Mouse (Mus musculus) hindbrain, embryonic 10.5 days (tissue): Measurements from ENCODE around the gene Tk1. TPM values are rescaled to one million over a fixed set of nuclear protein-coding genes. Genes with fewer than 3 reads are reported as not detected.

Experiments used
- DNase-seq: peaks from one replicate; pipeline ENCODE4 v3.0.0-alpha.2; 2017; ENCODE audit warnings: low spot score
- H3K27ac ChIP-seq: fragments of 300-500 bp; sonication (generic); 2 replicates; pipeline ENCODE4 v1.5.1; 2016; ENCODE audit warnings: mild to moderate bottlenecking, moderate library complexity
- H3K27me3 ChIP-seq: fragments of 300-500 bp; sonication (generic); 2 replicates; pipeline ENCODE4 v1.6.1; 2016; ENCODE audit warnings: mild to moderate bottlenecking; ENCODE audit not compliant: poor library complexity, insufficient read depth, severe bottlenecking
- H3K36me3 ChIP-seq: fragments of 300-500 bp; sonication (generic); 2 replicates; pipeline ENCODE4 v1.6.1; 2016; ENCODE audit warnings: mild to moderate bottlenecking, moderate library complexity
- H3K4me1 ChIP-seq: fragments of 300-500 bp; sonication (generic); replicated peaks from 2 replicates; pipeline ENCODE4 v1.6.1; 2016; ENCODE audit warnings: mild to moderate bottlenecking
- H3K4me3 ChIP-seq: fragments of 300-500 bp; sonication (generic); 2 replicates; pipeline ENCODE4 v1.5.1; 2016; ENCODE audit warnings: mild to moderate bottlenecking, moderate library complexity
- H3K9me3 ChIP-seq: fragments of 300-500 bp; sonication (generic); 2 replicates; pipeline ENCODE4 v1.6.1; 2016; ENCODE audit warnings: mild to moderate bottlenecking, moderate library complexity
- WGBS: fragments of 180-500 bp; shearing (Covaris S2); methylation state at CpG from one replicate; pipeline ENCODE4 v1.1.7; 2016; 5-methylcytosine and 5-hydroxymethylcytosine counted together
- polyA plus RNA-seq: library from polyadenylated mRNA; unstranded; fragments of >200 nt; fragmentation: Nextera tagmentation; extraction: Ambion mirVana; gene quantifications from 2 replicates; pipeline ENCODE4 v1.2.1, GENCODE M21; 2016

The Tk1 gene
- polyA plus RNA-seq, 1 experiment from 2014 or later = 106 TPM

DNA sequence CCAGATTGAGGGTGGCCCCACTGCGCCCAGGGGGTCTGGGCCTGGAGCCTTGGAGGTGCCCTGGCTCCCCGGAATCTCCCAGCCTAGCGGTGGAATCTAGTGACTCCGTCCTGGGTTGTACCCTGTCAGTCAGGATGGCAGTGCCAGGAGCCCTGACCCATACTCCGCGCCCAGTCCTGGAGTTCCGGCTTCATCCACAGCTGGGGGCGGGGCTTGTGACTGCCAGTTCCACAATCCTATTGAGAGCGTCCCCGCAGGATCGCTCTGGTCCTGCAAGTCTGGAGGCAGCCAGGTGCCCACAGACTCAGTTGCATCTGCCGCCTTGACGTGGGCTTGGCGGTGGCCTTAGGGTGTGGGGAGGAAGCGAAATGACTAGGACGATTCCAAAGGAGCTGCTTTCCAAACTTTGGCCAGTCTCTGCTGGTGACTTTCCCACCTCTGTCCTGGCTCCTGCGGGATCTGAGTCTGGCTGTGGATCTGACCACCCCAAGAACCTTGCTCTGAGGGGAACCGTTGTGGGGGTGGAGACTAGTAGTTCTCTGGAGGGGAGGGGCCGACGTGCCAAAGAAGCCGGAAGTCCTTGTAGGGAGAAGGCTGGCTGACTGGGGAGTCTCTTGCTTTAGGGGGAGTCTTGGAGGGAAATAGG is 15.4 kb downstream of the Tk1 start:
- peak overlapping the region; percentile 90 for H3K4me3 ChIP-seq
- under 1% methylated on average over 21 of the region's 21 CpGs for WGBS
- H3K36me3 ChIP-seq = peaks cover 41% of the 10 kb centered on the region
- DNase-seq = peak; percentile 80
- H3K27ac ChIP-seq = peak overlapping the region; percentile 84
- H3K4me1 ChIP-seq = peaks cover 28% of the 10 kb centered on the region
- no peaks in the 10 kb centered on the region for H3K27me3 ChIP-seq
- H3K9me3 ChIP-seq = no peaks in the 10 kb centered on the region

DNA sequence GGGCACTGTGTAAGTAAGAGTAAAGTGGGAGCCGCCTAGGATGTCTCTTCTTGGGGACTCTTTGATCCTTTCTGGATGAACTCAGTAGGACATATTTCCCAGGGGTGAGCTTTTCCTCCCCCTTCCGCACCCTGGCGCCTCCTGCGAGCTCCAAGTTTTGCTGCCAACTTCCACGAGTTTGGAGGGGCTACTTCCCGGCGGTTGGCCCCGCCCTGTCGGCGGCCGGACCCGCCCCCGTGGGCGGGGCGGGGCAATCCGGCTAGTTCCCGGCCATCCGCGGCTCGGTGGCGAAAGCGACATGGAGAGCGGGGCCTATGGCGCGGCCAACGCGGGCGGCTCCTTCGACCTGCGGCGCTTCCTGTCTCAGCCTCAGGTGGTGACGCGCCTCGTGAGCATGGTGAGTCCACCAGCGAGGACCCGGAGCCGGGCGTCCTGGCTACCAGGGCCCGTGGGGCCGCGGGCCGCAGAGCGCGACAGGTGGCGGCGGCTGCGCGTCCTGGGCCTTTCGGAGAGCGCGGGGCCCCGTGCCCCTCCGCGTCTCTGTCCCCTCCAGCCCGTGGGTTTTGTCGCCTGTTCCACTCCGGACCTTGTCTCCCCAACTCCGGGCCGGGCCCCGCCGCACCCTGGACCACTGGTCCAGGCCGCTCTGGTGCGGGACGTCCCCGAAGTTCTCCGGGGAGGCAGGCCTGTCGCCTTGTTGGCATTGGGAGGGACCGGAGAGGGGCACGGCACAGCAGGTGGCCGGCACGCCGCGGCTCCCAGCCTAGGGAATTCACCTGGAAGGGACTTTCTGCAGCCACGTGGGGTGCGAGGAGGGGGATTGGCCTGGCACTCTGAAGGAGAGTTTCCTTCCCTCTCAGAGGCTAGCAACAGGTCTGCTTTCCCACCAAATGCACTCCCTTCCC is 16.2 kb downstream of the Tk1 start, which contains the start of the genes Gm20708 and Syngr2:
Gene Gm20708, plus strand, starts transcription at position 262 of the 905 bp plus-strand sequence.
Gene Syngr2, plus strand, starts transcription at position 262 of the 905 bp plus-strand sequence.
- under 1% methylated on average over 75 of the region's 75 CpGs for WGBS
- peak within 1 kb of the TSS; percentile 90 for H3K4me3 ChIP-seq
- DNase-seq = peak; percentile 84
- no peaks in the 10 kb centered on the region for H3K9me3 ChIP-seq
- H3K36me3 ChIP-seq = peaks cover 33% of the 10 kb centered on the region
- H3K4me1 ChIP-seq = peaks cover 28% of the 10 kb centered on the region
- H3K27ac ChIP-seq = peak within 1 kb of the TSS; percentile 84
- H3K27me3 ChIP-seq = no peaks in the 10 kb centered on the region

DNA sequence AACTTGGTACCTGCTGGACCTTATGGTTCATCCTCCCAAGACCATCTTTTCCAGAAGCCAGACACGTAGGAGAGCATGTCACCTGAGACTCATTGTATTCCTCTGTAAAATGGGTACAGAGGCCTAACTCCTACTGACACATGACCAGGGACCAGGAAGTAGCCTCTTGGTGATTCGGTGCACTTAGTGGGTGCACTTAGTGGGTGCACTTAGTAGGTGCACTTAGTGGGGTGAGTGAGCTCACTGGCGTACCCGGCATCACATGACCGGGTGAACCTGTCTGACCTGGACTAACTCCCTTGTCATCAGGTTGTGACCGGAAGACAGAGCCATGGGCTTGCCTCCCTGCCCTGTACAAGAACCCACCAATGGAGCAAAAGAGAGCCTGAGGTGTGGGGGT is 19.1 kb downstream of the Tk1 start:
- 91% methylated on average over 6 of the region's 6 CpGs for WGBS
- no peak for DNase-seq
- no peak overlapping the region for H3K27ac ChIP-seq
- H3K36me3 ChIP-seq = peaks cover 4% of the 10 kb centered on the region
- no peaks in the 10 kb centered on the region for H3K27me3 ChIP-seq
- peaks cover 28% of the 10 kb centered on the region for H3K4me1 ChIP-seq
- H3K4me3 ChIP-seq = no peak overlapping the region
- H3K9me3 ChIP-seq = no peaks in the 10 kb centered on the region

DNA sequence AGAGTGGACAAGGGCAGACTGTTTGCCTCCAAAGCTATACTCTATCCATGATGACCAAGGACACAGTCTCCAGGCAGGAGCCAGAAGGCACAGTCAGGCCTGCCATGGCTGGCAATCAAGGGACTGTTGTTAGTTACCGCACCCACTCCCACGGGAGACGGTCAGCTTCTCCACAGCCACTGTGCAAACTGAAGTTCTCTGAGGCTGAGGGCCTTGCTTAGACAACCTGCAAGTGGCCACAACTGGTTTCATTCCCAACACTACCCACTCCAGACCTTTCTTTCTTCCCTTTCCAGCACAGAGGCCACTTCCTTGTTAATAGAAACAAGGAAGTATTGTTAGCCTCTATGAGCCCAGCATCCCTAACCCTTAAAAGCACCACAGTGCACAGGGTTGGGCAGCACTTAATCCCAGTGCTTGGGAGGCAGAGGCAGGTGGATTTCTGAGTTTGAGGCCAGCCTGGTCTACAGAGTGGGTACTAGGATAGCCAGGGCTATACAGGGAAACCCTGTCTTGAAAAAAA is 22.7 kb downstream of the Tk1 start:
- H3K27ac ChIP-seq = no peak overlapping the region
- H3K4me1 ChIP-seq = peaks cover 5% of the 10 kb centered on the region
- H3K9me3 ChIP-seq = no peaks in the 10 kb centered on the region
- WGBS = 92% methylated on average over 3 of the region's 3 CpGs
- no peak for DNase-seq
- no peaks in the 10 kb centered on the region for H3K27me3 ChIP-seq
- H3K4me3 ChIP-seq = no peak overlapping the region
- H3K36me3 ChIP-seq = no peaks in the 10 kb centered on the region

DNA sequence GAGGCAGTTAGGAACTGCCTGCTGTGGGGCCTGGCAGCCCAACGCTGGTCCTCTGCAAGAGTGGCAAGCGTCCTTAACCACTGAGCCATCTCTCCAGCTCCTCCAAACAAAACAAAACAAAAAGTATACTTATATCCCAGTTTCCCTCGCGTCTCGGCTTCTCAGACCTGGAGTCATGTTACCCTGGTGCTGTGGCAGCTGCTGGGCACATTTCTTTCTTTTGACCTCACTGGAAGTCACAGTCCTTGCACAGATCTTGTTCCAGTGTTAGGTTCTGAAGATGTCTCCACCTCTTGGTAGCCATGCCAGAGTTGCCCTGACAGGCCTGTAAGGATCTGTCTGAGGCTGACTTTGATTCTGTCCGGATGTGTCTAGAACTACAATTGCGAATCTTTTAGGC is 24.2 kb downstream of the Tk1 start:
- Histone ChIP-seq H3K9me3 (no peaks in the 10 kb centered on the region), H3K36me3 (no peaks in the 10 kb centered on the region), H3K27ac (no peak overlapping the region), H3K4me1 (peaks cover 14% of the 10 kb centered on the region), H3K4me3 (no peak overlapping the region), H3K27me3 (no peaks in the 10 kb centered on the region)
- 75% methylated on average over 7 of the region's 7 CpGs for WGBS
- no peak for DNase-seq

DNA sequence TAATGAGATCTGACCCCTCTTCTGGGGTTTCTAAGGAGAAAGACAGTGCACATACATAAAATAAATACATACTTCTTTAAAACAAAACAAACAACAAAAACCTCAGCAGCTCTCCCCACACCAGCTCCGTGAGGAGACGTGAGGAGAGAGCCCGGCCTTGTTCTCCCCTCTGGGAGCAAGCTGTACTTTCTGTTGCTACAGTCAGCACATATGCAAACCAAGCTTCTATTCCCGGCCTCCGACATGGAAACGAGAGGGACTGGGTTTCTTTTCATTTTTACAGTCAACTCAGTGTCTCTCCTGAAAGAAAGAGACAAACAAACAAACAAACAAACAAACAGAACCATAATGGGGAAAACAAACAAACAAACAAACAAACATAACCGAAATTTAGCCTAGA is 25.9 kb downstream of the Tk1 start:
- H3K27ac ChIP-seq = no peak overlapping the region
- no peak for DNase-seq
- 85% methylated on average over 7 of the region's 7 CpGs for WGBS

DNA sequence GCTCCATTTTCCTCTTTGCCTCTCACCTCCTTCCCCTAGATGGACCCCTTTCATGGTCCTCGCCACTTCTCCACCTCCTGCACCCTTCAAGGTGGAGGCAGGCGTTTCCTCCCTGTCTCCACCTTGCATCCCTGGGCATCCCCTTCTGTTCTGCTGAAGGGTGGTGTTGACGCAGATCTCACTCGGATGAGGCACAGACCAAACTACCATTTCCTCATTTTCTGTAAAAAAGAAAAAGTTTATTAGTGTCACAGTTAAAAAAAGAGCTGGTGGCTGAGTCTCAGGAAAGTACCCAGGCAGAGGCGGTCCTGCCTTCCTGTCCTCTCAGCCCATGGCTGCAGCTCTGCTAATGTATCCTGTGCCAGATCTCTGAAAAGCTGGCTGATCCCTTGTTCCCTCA is 26.7 kb downstream of the Tk1 start:
- Histone ChIP-seq H3K4me1 (peaks cover 18% of the 10 kb centered on the region), H3K4me3 (peak overlapping the region; percentile 1; the same call in 1 of the 2 replicates)
- WGBS = 80% methylated on average over 5 of the region's 5 CpGs

More for the DNA sequence above, 25.9 kb downstream of the Tk1 start:
- Histone ChIP-seq H3K27me3 (no peaks in the 10 kb centered on the region), H3K4me1 (peaks cover 18% of the 10 kb centered on the region), H3K4me3 (no peak overlapping the region), H3K36me3 (no peaks in the 10 kb centered on the region), H3K9me3 (no peaks in the 10 kb centered on the region)

DNA sequence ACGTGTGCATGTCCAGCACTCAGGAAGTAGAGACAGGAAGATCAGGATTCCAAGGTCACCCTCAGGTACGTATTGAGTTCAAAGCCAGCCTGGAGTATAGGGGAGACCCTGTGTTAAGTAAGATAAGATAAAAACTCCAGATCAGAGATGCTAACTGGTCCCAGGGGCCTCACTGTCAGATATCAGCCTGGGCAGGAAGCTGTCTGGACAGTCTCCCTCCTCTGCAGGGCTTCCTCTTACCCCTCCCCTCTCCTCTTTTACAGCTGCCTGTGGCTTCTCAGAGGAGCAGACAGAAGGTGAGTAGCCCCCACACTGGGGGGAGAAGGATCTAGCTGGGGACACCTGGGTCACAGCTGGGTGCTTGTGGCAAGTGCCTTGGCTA is 27.7 kb downstream of the Tk1 start:
- 48% methylated on average over 2 of the region's 2 CpGs for WGBS
- Histone ChIP-seq H3K4me1 (peaks cover 21% of the 10 kb centered on the region), H3K4me3 (0 out of 2 replicates have a peak overlapping the region, but pooled peaks have one; percentile 5), H3K36me3 (no peaks in the 10 kb centered on the region), H3K27ac (peak overlapping the region; percentile 0; the same call in 1 of the 2 replicates), H3K27me3 (peaks cover 6% of the 10 kb centered on the region), H3K9me3 (no peaks in the 10 kb centered on the region)
- DNase-seq = no peak

More for the DNA sequence above, 26.7 kb downstream of the Tk1 start:
- no peaks in the 10 kb centered on the region for H3K27me3 ChIP-seq
- H3K27ac ChIP-seq = no peak overlapping the region
- H3K36me3 ChIP-seq = no peaks in the 10 kb centered on the region
- DNase-seq = no peak
- no peaks in the 10 kb centered on the region for H3K9me3 ChIP-seq

DNA sequence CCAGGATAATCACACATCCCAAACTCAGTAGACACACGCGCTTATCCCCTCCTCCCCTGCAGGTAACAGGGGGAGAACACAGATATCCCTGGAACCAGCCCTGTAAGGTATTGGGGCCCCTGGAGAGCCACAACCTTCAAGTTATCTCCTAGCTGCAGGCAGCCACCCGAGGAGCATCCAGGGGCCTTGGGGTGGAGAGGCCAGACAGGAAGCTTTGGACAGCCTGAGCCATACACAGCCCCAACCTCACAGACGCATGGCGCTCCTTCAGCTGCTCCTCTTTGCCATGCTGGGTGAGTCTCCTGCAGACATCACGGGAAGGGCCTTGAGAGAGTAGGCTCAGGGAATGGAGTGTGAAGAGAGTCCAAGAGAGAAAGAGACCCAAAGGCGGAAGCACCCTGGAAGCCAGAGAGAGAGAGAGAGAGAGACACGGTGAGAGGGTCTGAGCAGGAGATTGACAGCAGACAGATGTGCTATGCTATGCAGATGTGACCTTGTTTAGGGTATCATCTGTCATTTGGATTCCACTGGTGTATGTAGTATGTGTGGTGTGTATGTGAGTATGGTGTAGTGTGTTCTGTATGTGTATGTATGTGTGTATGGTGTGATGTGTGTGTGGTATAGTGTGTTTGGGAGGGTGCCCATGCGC is 28.3 kb downstream of the Tk1 start, which contains the start of gene 6030468B19Rik:
Gene 6030468B19Rik, plus strand, starts transcription at position 150 of the 649 bp plus-strand sequence.
- Histone ChIP-seq H3K4me1 (peaks cover 22% of the 10 kb centered on the region), H3K4me3 (0 out of 2 replicates have a peak within 1 kb of the TSS, but pooled peaks have one; percentile 5), H3K27ac (peak within 1 kb of the TSS; percentile 19), H3K36me3 (no peaks in the 10 kb centered on the region), H3K27me3 (peaks cover 9% of the 10 kb centered on the region), H3K9me3 (no peaks in the 10 kb centered on the region)
- 59% methylated on average over 9 of the region's 9 CpGs for WGBS
- no peak for DNase-seq

DNA sequence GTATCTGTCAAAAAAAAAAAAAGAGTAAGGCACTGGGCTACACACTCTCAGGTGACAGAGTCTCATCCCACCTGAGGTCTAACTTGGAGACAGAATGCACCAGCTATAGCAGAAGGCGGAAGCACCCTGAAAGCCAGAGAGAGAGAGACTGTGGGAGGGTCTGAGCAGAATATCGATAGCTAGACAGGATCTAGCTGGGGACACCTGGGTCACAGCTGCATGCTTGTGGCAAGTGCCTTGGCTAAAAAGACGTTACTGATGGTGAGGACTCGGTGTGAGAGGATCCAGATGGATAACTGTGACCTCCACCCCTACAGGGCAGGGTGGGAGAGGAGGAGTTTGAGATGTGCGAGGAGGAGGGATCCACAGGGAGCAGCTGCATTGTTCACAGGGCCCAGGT is 28.9 kb downstream of the Tk1 start:
- Histone ChIP-seq H3K4me1 (peaks cover 29% of the 10 kb centered on the region), H3K36me3 (no peaks in the 10 kb centered on the region), H3K4me3 (no peak overlapping the region), H3K27me3 (peaks cover 16% of the 10 kb centered on the region), H3K27ac (0 out of 2 replicates have a peak overlapping the region, but pooled peaks have one; percentile 12), H3K9me3 (no peaks in the 10 kb centered on the region)
- 49% methylated on average over 5 of the region's 5 CpGs for WGBS
- DNase-seq = no peak

DNA sequence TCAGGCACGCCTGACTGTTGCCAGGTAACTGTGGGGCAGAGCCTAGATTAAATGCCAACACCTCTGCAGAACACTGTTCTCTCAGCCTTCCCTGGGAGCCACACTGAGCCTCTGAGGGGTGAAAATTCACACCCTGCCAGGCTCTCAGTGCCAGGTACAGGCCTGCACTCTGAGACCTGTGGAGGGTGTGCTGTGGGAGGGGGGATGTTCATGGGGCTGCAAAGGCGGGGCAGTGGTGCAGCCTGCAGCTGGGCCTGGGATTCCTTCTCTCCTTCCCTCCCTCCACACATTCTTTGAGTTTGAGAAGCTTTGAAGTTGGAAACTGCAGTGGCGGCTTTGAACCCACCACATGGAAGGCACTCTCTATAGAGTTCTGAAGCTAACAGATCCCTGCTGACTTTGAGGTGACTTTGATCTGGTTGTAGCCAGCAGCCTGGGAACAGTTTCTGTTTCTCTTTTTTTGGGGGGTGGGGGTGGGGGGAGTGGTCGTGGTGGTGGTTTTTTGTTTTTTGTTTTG is 31.8 kb downstream of the Tk1 start:
- Histone ChIP-seq H3K36me3 (no peaks in the 10 kb centered on the region), H3K4me1 (peaks cover 43% of the 10 kb centered on the region), H3K9me3 (no peaks in the 10 kb centered on the region), H3K4me3 (no peak overlapping the region), H3K27me3 (peaks cover 36% of the 10 kb centered on the region), H3K27ac (no peak overlapping the region)
- WGBS = 66% methylated on average over 4 of the region's 4 CpGs
- no peak for DNase-seq

DNA sequence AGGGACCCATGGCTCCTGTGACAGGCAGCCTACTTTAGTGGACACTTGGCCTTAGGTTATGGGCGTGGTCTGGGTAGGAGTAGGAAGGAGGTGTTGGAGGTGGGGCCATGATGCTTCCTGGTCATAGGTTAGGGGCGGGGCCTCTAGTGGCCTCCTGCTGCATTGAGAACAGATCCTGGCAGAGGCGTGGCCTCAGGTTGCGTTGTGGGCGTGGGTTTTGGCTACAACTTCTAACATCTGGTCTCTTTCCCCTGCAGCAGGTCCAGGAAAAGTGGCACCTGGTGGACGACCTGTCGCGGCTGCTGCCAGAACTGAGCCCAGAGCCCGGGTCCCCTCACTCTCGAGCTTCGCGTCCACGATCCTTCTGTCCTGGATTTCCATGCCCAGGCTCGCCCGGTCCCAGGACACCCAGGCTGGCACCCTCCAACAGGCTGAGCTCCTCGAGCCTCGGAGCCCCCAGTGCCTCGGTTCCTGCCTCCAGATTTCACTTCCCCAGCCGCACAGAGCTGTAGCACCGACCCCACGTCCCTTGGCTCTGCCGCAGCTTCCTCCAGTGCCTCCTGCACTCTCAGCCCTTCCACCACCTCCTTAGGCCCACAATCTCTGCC is 33.5 kb downstream of the Tk1 start:
- peak; percentile 37 for DNase-seq
- H3K27me3 ChIP-seq = peaks cover 36% of the 10 kb centered on the region
- no peaks in the 10 kb centered on the region for H3K36me3 ChIP-seq
- peak overlapping the region; percentile 36 for H3K4me3 ChIP-seq
- WGBS = 8% methylated on average over 22 of the region's 22 CpGs
- H3K4me1 ChIP-seq = peaks cover 37% of the 10 kb centered on the region
- H3K27ac ChIP-seq = peak overlapping the region; percentile 12
- no peaks in the 10 kb centered on the region for H3K9me3 ChIP-seq
